Mouse (Mus musculus) heart, embryonic 14.5 days (tissue): ENCODE data around the gene Wdr83. TPM values are rescaled to one million over a fixed set of nuclear protein-coding genes. Genes with fewer than 3 reads are reported as not detected.

ENCODE experiments used
- ATAC-seq: fragments of 200-750 bp; cut with Nextera tagmentation; 2 replicates; pipeline ENCODE4 v1.8.0; 2017; ENCODE audit warnings: low read depth, moderate TSS enrichment; ENCODE audit not compliant: insufficient number of reproducible peaks, insufficient read depth, low FRiP score
- H3K27ac ChIP-seq, 2 experiments: fragments of 200-500 bp in 1 of 2; fragments of 300-500 bp in 1 of 2; sonication (generic) in 1 of 2; replicated peaks in 1 of 2; 2 replicates each; pipeline ENCODE4 v1.5.1; 2012 to 2014; ENCODE audit warnings: low read depth in 2 of 2, low read length in 2 of 2, control low read depth in 1 of 2, mild to moderate bottlenecking in 1 of 2, mixed read lengths in 1 of 2; ENCODE audit not compliant: control insufficient read depth in 1 of 2, insufficient read depth in 1 of 2
- H3K27me3 ChIP-seq: fragments of 300-500 bp; sonication (generic); 2 replicates; pipeline ENCODE4 v1.6.1; 2014; ENCODE audit warnings: mild to moderate bottlenecking, low read length, control low read depth; ENCODE audit not compliant: control insufficient read depth, insufficient read depth
- H3K36me3 ChIP-seq: fragments of 300-500 bp; sonication (generic); 2 replicates; pipeline ENCODE4 v1.6.1; 2014; ENCODE audit warnings: mild to moderate bottlenecking, control low read depth, low read length, mixed read lengths; ENCODE audit not compliant: control insufficient read depth, insufficient read depth
- H3K4me1 ChIP-seq, 2 experiments: fragments of 200-500 bp in 1 of 2; fragments of 300-500 bp in 1 of 2; sonication (generic) in 1 of 2; 2 replicates each; pipeline ENCODE4 v1.6.1; 2012 to 2014; ENCODE audit warnings: low read length in 2 of 2, control low read depth in 1 of 2, mixed read lengths in 1 of 2; ENCODE audit not compliant: control insufficient read depth in 2 of 2, insufficient read depth in 2 of 2
- H3K4me2 ChIP-seq: fragments of 300-500 bp; sonication (generic); 2 replicates; pipeline ENCODE4 v1.6.1; 2014; ENCODE audit warnings: mild to moderate bottlenecking, low read length
- H3K4me3 ChIP-seq, 2 experiments: fragments of 200-500 bp in 1 of 2; fragments of 300-500 bp in 1 of 2; sonication (generic) in 1 of 2; 2 replicates each; pipeline ENCODE4 v1.5.1; 2012 to 2014; ENCODE audit warnings: low read length in 2 of 2, mild to moderate bottlenecking in 2 of 2, control low read depth in 1 of 2, low read depth in 1 of 2, moderate library complexity in 1 of 2; ENCODE audit not compliant: control insufficient read depth in 1 of 2, insufficient read depth in 1 of 2
- H3K9ac ChIP-seq: fragments of 300-500 bp; sonication (generic); 2 replicates; pipeline ENCODE4 v1.6.1; 2014; ENCODE audit warnings: mild to moderate bottlenecking, low read length
- H3K9me3 ChIP-seq: fragments of 300-500 bp; sonication (generic); 2 replicates; pipeline ENCODE4 v1.6.1; 2016; ENCODE audit warnings: low read length, control low read depth; ENCODE audit not compliant: control insufficient read depth
- WGBS: fragments of 180-500 bp; shearing (Covaris S2); extraction: QIAGEN DNeasy Blood & Tissue Kit; methylation state at CpG from one replicate; pipeline ENCODE4 v1.1.7; 2014; 5-methylcytosine and 5-hydroxymethylcytosine counted together
- polyA plus RNA-seq: library from polyadenylated mRNA; unstranded; fragments of >200 nt; fragmentation: Nextera tagmentation; extraction: Ambion mirVana; gene quantifications from 2 replicates; pipeline ENCODE4 v1.2.1, GENCODE M21; 2014

Gene Wdr83
- polyA plus RNA-seq, 1 experiment from 2014 or later, result 43.0 TPM

GRCm38 (mm10) chr8:85113241-85113640 lies 32.1 kb upstream of the Wdr83 start:
- Histone ChIP-seq H3K9me3 (peaks cover 10% of the 10 kb centered on the region), H3K27me3 (no peaks in the 10 kb centered on the region), H3K4me2 (no peak overlapping the region), H3K9ac (no peak overlapping the region), H3K4me3 (no peak overlapping the region), H3K4me1 (no peaks in the 10 kb centered on the region), H3K27ac (no peak overlapping the region), H3K36me3 (peaks cover 19% of the 10 kb centered on the region)
- ATAC-seq, result no peak
- 88% methylated on average over 10 of the region's 10 CpGs for WGBS

GRCm38 (mm10) chr8:85100076-85100665 lies 19.1 kb upstream of the Wdr83 start:
- Histone ChIP-seq H3K4me3 (no peak overlapping the region), H3K36me3 (peaks cover 33% of the 10 kb centered on the region), H3K27ac (no peak overlapping the region), H3K27me3 (no peaks in the 10 kb centered on the region), H3K9me3 (no peaks in the 10 kb centered on the region; the same call in 1 of the 2 replicates), H3K4me1 (no peaks in the 10 kb centered on the region), H3K4me2 (no peak overlapping the region), H3K9ac (no peak overlapping the region)
- 81% methylated on average over 4 of the region's 4 CpGs for WGBS
- no peak for ATAC-seq

GRCm38 (mm10) chr8:85096850-85097249 lies 15.7 kb upstream of the Wdr83 start:
- Histone ChIP-seq H3K27me3 (no peaks in the 10 kb centered on the region), H3K4me3 (no peak overlapping the region), H3K27ac (no peak overlapping the region), H3K4me1 (no peaks in the 10 kb centered on the region), H3K36me3 (peaks cover 60% of the 10 kb centered on the region), H3K9me3 (no peaks in the 10 kb centered on the region; the same call in 1 of the 2 replicates), H3K9ac (no peak overlapping the region), H3K4me2 (no peak overlapping the region)
- ATAC-seq, result no peak
- 84% methylated on average over 4 of the region's 4 CpGs for WGBS

- Histone ChIP-seq H3K27me3 (no peaks in the 10 kb centered on the region), H3K4me2 (no peak overlapping the region), H3K4me3 (no peak overlapping the region), H3K27ac (no peak overlapping the region), H3K4me1 (no peaks in the 10 kb centered on the region), H3K9me3 (no peaks in the 10 kb centered on the region), H3K9ac (no peak overlapping the region), H3K36me3 (peaks cover 61% of the 10 kb centered on the region)
- WGBS, result 89% methylated on average over 16 of the region's 16 CpGs
- ATAC-seq, result no peak
These were observed 15.1 kb upstream of the Wdr83 start for GRCm38 (mm10) chr8:85096196-85096595.

- no peak for ATAC-seq
- H3K36me3 ChIP-seq, result peaks cover 64% of the 10 kb centered on the region
- WGBS, result 91% methylated on average over 7 of the region's 7 CpGs
- H3K4me1 ChIP-seq, result no peaks in the 10 kb centered on the region
- no peak overlapping the region for H3K9ac ChIP-seq
- H3K27me3 ChIP-seq, result no peaks in the 10 kb centered on the region
- no peak overlapping the region for H3K4me2 ChIP-seq
- no peak overlapping the region for H3K4me3 ChIP-seq
- no peaks in the 10 kb centered on the region for H3K9me3 ChIP-seq
- H3K27ac ChIP-seq, result no peak overlapping the region
These were observed 14.5 kb upstream of the Wdr83 start for GRCm38 (mm10) chr8:85095566-85095965.

- no peak overlapping the region for H3K27ac ChIP-seq
- H3K4me2 ChIP-seq, result no peak overlapping the region
- H3K36me3 ChIP-seq, result peaks cover 64% of the 10 kb centered on the region
- no peak overlapping the region for H3K4me3 ChIP-seq
- 91% methylated on average over 13 of the region's 13 CpGs for WGBS
- H3K9ac ChIP-seq, result no peak overlapping the region
- H3K27me3 ChIP-seq, result no peaks in the 10 kb centered on the region
- H3K9me3 ChIP-seq, result no peaks in the 10 kb centered on the region
- H3K4me1 ChIP-seq, result no peaks in the 10 kb centered on the region
- no peak for ATAC-seq
These were observed 13.9 kb upstream of the Wdr83 start for GRCm38 (mm10) chr8:85095051-85095450.

- ATAC-seq, result no peak
- H3K27ac ChIP-seq, result no peak overlapping the region
- peaks cover 74% of the 10 kb centered on the region for H3K36me3 ChIP-seq
- no peak overlapping the region for H3K4me3 ChIP-seq
- no peaks in the 10 kb centered on the region for H3K9me3 ChIP-seq
- H3K27me3 ChIP-seq, result no peaks in the 10 kb centered on the region
- 30% methylated on average over 21 of the region's 21 CpGs for WGBS
- no peak overlapping the region for H3K9ac ChIP-seq
- no peak overlapping the region for H3K4me2 ChIP-seq
- H3K4me1 ChIP-seq, result no peaks in the 10 kb centered on the region
These were observed 10.5 kb upstream of the Wdr83 start for GRCm38 (mm10) chr8:85091526-85092090.

- H3K4me2 ChIP-seq, result no peak overlapping the region
- H3K9ac ChIP-seq, result no peak overlapping the region
- H3K4me1 ChIP-seq, result no peaks in the 10 kb centered on the region
- 83% methylated on average over 11 of the region's 11 CpGs for WGBS
- peaks cover 72% of the 10 kb centered on the region for H3K36me3 ChIP-seq
- no peaks in the 10 kb centered on the region for H3K27me3 ChIP-seq
- H3K9me3 ChIP-seq, result no peaks in the 10 kb centered on the region
- H3K27ac ChIP-seq, result no peak overlapping the region
- no peak for ATAC-seq
- no peak overlapping the region for H3K4me3 ChIP-seq
These were observed 9.8 kb upstream of the Wdr83 start for GRCm38 (mm10) chr8:85090856-85091255.
